Mouse (Mus musculus) midbrain, embryonic 11.5 days (tissue): ENCODE measurements around the gene Morc2a. TPM values are rescaled to one million over a fixed set of nuclear protein-coding genes. Genes with fewer than 3 reads are reported as not detected.

Source experiments
- ATAC-seq: fragments of 200-750 bp; cut with Nextera tagmentation; 2 replicates; pipeline ENCODE4 v1.8.0; 2017; ENCODE audit warnings: moderate TSS enrichment, moderate library complexity; ENCODE audit not compliant: low FRiP score
- DNase-seq: peaks from one replicate; pipeline ENCODE4 v3.0.0; 2015; ENCODE audit warnings: low spot score; ENCODE audit errors: missing footprints
- H3K27ac ChIP-seq: fragments of 300-500 bp; sonication (generic); 2 replicates; pipeline ENCODE4 v1.5.1; 2014; ENCODE audit warnings: low read depth, low read length
- H3K27me3 ChIP-seq: fragments of 300-500 bp; sonication (generic); 2 replicates; pipeline ENCODE4 v1.6.1; 2014; ENCODE audit warnings: mild to moderate bottlenecking, low read length, moderate library complexity, mixed read lengths; ENCODE audit not compliant: control insufficient read depth, insufficient read depth
- H3K36me3 ChIP-seq: fragments of 300-500 bp; sonication (generic); 2 replicates; pipeline ENCODE4 v1.6.1; 2014; ENCODE audit warnings: mild to moderate bottlenecking, low read length, moderate library complexity, mixed read lengths; ENCODE audit not compliant: control insufficient read depth, insufficient read depth
- H3K4me1 ChIP-seq: fragments of 300-500 bp; sonication (generic); 2 replicates; pipeline ENCODE4 v1.6.1; 2014; ENCODE audit warnings: low read length; ENCODE audit not compliant: control insufficient read depth, insufficient read depth
- H3K4me2 ChIP-seq: fragments of 300-500 bp; sonication (generic); 2 replicates; pipeline ENCODE4 v1.6.1; 2014; ENCODE audit warnings: mild to moderate bottlenecking, moderate library complexity
- H3K4me3 ChIP-seq: fragments of 300-500 bp; sonication (generic); 2 replicates; pipeline ENCODE4 v1.5.1; 2014; ENCODE audit warnings: low read depth, low read length
- H3K9ac ChIP-seq: fragments of 300-500 bp; sonication (generic); 2 replicates; pipeline ENCODE4 v1.6.1; 2014; ENCODE audit warnings: low read length
- H3K9me3 ChIP-seq: fragments of 300-500 bp; sonication (generic); 2 replicates; pipeline ENCODE4 v1.6.1; 2016; ENCODE audit warnings: low read length; ENCODE audit not compliant: control insufficient read depth
- WGBS: fragments of 180-500 bp; shearing (Covaris S2); extraction: QIAGEN DNeasy Blood & Tissue Kit; methylation state at CpG from one replicate; pipeline ENCODE4 v1.1.7; 2014; 5-methylcytosine and 5-hydroxymethylcytosine counted together
- polyA plus RNA-seq: library from polyadenylated mRNA; unstranded; fragments of >200 nt; fragmentation: Nextera tagmentation; extraction: Ambion mirVana; gene quantifications from 2 replicates; pipeline ENCODE4 v1.2.1, GENCODE M21; 2014

Morc2a gene
- polyA plus RNA-seq, 1 experiment from 2014 or later, result 28.1 TPM

GRCm38 (mm10) chr11:3722036-3722435, 73.0 kb downstream of the Morc2a start:
- Histone ChIP-seq H3K27ac (no peak overlapping the region), H3K9me3 (no peaks in the 10 kb centered on the region), H3K36me3 (no peaks in the 10 kb centered on the region), H3K4me3 (no peak overlapping the region), H3K27me3 (no peaks in the 10 kb centered on the region), H3K9ac (no peak overlapping the region), H3K4me1 (peaks cover 7% of the 10 kb centered on the region), H3K4me2 (no peak overlapping the region)
- WGBS, result 33% methylated on average over 3 of the region's 3 CpGs
- ATAC-seq (peak; percentile 38; the same call in 1 of the 2 replicates), DNase-seq (peak; percentile 82)

- Histone ChIP-seq H3K4me2 (no peak overlapping the region), H3K4me3 (no peak overlapping the region)
- DNase-seq, result no peak
Measured at GRCm38 (mm10) chr11:3722861-3723260, 73.9 kb downstream of the Morc2a start.

GRCm38 (mm10) chr11:3723910-3724309, 74.9 kb downstream of the Morc2a start:
- DNase-seq, result peak; percentile 44
- Histone ChIP-seq H3K9me3 (no peaks in the 10 kb centered on the region), H3K4me3 (no peak overlapping the region), H3K4me1 (peaks cover 7% of the 10 kb centered on the region), H3K36me3 (no peaks in the 10 kb centered on the region), H3K27me3 (no peaks in the 10 kb centered on the region), H3K4me2 (no peak overlapping the region), H3K27ac (no peak overlapping the region), H3K9ac (no peak overlapping the region)
- ATAC-seq, result no peak
- 72% methylated on average over 4 of the region's 4 CpGs for WGBS

More at GRCm38 (mm10) chr11:3722861-3723260, 73.9 kb downstream of the Morc2a start:
- Histone ChIP-seq H3K9ac (no peak overlapping the region), H3K9me3 (no peaks in the 10 kb centered on the region), H3K36me3 (no peaks in the 10 kb centered on the region), H3K4me1 (peaks cover 7% of the 10 kb centered on the region), H3K27me3 (no peaks in the 10 kb centered on the region), H3K27ac (no peak overlapping the region)
- ATAC-seq, result no peak
- WGBS, result 44% methylated on average over 3 of the region's 3 CpGs

- no peaks in the 10 kb centered on the region for H3K27me3 ChIP-seq
Measured at GRCm38 (mm10) chr11:3724726-3725125, 75.7 kb downstream of the Morc2a start.

GRCm38 (mm10) chr11:3725331-3726054, 76.5 kb downstream of the Morc2a start:
- no peak overlapping the region for H3K4me2 ChIP-seq
- no peak overlapping the region for H3K9ac ChIP-seq
- 62% methylated on average over 10 of the region's 10 CpGs for WGBS
- H3K27ac ChIP-seq, result no peak overlapping the region
- H3K27me3 ChIP-seq, result no peaks in the 10 kb centered on the region
- peak; percentile 81 for DNase-seq
- no peaks in the 10 kb centered on the region for H3K36me3 ChIP-seq
- no peak for ATAC-seq
- no peak overlapping the region for H3K4me3 ChIP-seq
- peaks cover 7% of the 10 kb centered on the region for H3K4me1 ChIP-seq
- no peaks in the 10 kb centered on the region for H3K9me3 ChIP-seq

More at GRCm38 (mm10) chr11:3724726-3725125, 75.7 kb downstream of the Morc2a start:
- no peak overlapping the region for H3K4me3 ChIP-seq
- H3K4me1 ChIP-seq, result peaks cover 7% of the 10 kb centered on the region
- 78% methylated on average over 5 of the region's 5 CpGs for WGBS
- no peak overlapping the region for H3K4me2 ChIP-seq
- H3K27ac ChIP-seq, result no peak overlapping the region
- H3K9ac ChIP-seq, result no peak overlapping the region
- ATAC-seq (no peak), DNase-seq (peak; percentile 2)
- no peaks in the 10 kb centered on the region for H3K36me3 ChIP-seq
- no peaks in the 10 kb centered on the region for H3K9me3 ChIP-seq

- Histone ChIP-seq H3K4me3 (no peak overlapping the region), H3K9ac (no peak overlapping the region), H3K27me3 (no peaks in the 10 kb centered on the region), H3K36me3 (no peaks in the 10 kb centered on the region), H3K27ac (no peak overlapping the region), H3K4me2 (no peak overlapping the region), H3K9me3 (no peaks in the 10 kb centered on the region), H3K4me1 (no peaks in the 10 kb centered on the region)
- DNase-seq (peak; percentile 39), ATAC-seq (no peak)
- 75% methylated on average over 9 of the region's 9 CpGs for WGBS
Measured at GRCm38 (mm10) chr11:3727438-3728105, 78.6 kb downstream of the Morc2a start.

- no peaks in the 10 kb centered on the region for H3K36me3 ChIP-seq
- no peak for ATAC-seq
Measured at GRCm38 (mm10) chr11:3731469-3731868, 82.5 kb downstream of the Morc2a start.

GRCm38 (mm10) chr11:3733933-3734636, 85.1 kb downstream of the Morc2a start:
- 76% methylated on average over 14 of the region's 14 CpGs for WGBS
- H3K27me3 ChIP-seq, result no peaks in the 10 kb centered on the region
- H3K9ac ChIP-seq, result no peak overlapping the region
- no peak overlapping the region for H3K27ac ChIP-seq
- H3K4me1 ChIP-seq, result 0 out of 2 replicates have a peak, but pooled peaks cover 2% of the 10 kb centered on the region
- no peak overlapping the region for H3K4me2 ChIP-seq
- ATAC-seq (no peak), DNase-seq (peak; percentile 17)
- no peaks in the 10 kb centered on the region for H3K9me3 ChIP-seq
- no peak overlapping the region for H3K4me3 ChIP-seq
- no peaks in the 10 kb centered on the region for H3K36me3 ChIP-seq

More at GRCm38 (mm10) chr11:3731469-3731868, 82.5 kb downstream of the Morc2a start:
- Histone ChIP-seq H3K27me3 (no peaks in the 10 kb centered on the region), H3K4me1 (0 out of 2 replicates have a peak, but pooled peaks cover 2% of the 10 kb centered on the region), H3K4me3 (no peak overlapping the region), H3K9ac (no peak overlapping the region), H3K9me3 (no peaks in the 10 kb centered on the region), H3K27ac (no peak overlapping the region), H3K4me2 (no peak overlapping the region)
- DNase-seq, result peak; percentile 66
- 87% methylated on average over 4 of the region's 4 CpGs for WGBS
